Mouse (Mus musculus) fibroblast of lung, adult 2 months (primary cell): Measurements from ENCODE around the gene Hoxd9.

Experiments
- DNase-seq: peaks from one replicate; pipeline ENCODE4 v3.0.0-alpha.2; 2011; ENCODE audit warnings: low read depth

Hoxd9 gene

GRCm38 (mm10) chr2:74698201-74699052 lies 900 bp downstream of the Hoxd9 start:
- DNase-seq = no peak

- DNase-seq = no peak
Measured at GRCm38 (mm10) chr2:74699053-74699430, 1.5 kb downstream of the Hoxd9 start.

DNA sequence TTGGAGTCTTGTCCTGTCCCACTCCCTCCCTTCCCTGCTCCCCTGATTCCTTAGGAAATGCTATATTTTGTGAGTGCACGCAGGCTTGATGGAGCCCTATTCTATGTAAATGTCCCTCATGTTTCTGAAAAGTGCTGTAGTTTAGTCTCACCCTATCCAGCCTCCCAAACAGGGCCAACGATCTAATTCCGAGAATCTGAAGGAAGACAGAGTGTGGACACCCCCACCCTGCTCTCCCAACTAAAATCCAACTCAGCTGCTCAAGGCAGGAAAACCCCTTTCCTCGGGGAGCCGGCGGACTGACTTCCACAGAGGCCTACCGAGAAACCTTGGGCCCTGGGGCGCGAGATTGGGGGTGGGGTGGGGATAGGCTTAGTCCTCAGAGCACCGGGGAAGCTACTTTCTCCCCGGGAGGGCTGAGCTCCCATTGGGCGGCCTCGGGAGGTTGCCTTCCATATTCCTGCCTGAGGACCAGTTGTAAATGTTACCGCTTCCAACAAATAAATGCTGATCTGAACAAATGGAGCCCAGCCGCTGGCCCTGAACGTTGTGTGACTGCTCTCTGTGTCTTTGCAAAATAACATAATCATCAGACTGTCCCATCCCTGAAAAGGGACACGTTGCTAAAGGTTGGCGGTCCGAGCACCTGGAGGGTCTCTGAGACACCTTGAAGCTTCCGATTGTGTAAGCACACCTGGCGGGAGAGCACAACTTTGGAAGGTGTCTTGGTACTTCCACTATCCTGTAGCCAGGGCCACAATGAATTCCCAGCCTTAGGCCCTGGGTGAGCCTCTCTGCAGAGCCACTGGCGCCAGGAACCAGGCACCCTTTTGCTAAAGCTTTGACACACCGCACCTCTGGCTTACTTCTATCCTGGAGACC lies 2.4 kb downstream of the Hoxd9 start:
- no peak for DNase-seq

- no peak for DNase-seq
Measured at GRCm38 (mm10) chr2:74700546-74701112, 3.1 kb downstream of the Hoxd9 start.

GRCm38 (mm10) chr2:74701949-74702819 lies 4.7 kb downstream of the Hoxd9 start:
- peak; percentile 10 for DNase-seq

DNA sequence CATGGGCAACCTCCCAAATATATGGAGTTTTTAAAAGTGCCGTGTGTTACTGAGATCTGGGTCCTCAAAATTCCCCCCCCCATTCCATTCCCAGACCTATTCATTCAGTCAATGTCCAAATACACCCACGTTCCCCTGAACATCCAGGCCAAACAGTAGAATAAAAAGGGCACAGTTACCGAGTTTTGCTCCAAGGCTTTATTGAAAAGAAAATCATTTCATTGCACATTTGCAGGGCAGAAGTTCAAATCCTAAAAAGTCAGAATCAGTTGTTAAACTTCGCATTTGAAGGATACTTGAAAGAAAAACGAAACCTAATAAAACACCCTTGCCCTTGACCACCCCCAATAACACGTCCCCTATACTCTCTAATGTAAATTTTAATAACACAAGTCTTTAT lies 5.3 kb downstream of the Hoxd9 start:
- DNase-seq = no peak

DNA sequence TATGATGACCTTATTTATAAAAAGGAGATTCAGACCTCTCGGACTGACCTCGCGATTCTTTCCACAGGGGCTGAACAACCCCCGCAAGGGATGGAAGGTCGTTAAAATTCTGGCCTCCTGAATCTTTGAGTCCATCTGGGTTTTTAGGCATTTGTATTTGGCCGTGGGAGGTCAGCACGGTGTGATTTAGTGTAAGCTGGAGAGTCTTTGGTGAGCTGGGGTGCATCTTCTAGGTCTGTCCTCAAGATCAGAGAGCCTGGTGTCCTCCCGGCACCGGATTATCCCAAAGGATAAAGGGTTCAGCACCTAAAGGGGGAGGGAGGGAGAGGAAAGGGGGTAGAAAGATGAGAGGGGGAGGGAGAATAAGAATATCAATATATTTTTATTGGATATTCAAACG lies 5.8 kb downstream of the Hoxd9 start:
- DNase-seq = no peak

DNA sequence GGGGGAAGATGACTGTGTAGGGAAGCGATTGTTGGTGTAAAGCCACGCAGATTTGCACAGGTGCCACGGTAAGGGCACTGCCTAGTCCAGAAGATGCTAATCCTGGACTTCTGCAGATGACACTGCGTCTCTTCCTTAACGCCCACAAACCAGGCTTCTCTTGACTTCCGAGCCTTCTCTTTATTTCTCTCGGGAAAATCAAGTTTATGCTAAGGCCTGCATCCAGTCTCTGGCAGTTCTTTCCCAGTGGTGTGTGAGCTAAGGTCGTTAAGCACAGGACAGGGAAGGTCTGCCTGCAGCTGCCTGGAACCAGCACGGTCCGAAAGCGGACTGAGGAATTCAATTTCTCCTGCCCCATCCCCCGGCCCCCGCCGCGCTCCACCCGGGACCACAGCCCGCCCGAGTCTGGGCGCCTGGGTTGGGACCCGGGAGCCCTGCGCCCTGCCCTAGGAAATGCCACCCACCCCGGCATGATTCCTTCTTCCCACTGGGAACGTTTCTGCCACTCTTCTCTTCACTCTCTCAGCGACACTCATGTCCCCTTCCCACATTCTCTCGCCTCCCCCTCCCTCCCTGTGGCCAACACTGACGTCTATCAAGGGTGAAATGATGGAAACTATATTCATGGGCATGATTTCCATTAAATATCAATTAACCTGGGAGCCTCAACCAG lies 6.3 kb downstream of the Hoxd9 start:
- no peak for DNase-seq

DNA sequence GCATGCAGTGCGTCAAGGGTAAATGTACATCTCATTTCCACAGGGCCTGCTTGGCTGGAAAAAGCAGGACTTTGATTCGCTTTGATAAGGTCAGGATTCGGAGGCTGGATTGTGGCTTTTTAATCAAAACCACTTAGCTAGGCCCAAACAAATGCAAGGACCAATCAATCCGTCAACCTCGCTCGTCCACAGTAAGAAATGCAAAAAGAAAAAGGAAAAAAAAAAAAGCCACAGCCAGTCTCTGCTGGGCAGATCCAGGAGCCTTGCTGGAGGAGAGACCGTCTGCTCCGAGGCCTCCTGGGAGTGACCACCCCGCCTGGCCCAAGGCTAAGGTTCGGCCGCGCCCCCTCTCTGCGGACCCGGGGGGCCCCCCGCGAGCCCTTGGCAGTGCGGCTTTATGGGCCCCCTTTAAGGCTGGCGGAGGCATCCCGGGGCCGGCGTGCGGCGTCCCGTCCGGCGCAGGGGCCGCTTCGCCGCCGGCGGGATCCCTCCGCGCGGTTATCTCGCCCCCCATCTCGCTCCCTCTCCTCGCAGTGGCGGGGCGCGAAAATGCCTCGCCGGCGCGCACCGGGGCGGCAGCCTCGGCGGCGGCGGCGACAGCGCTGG lies 7.0 kb downstream of the Hoxd9 start, which contains the start of gene Hoxd8:
TSS of gene Hoxd8 (plus strand) at position 223 of the 606 bp plus-strand sequence.
- no peak for DNase-seq

GRCm38 (mm10) chr2:74704999-74705466 lies 7.5 kb downstream of the Hoxd9 start:
- DNase-seq = no peak

DNA sequence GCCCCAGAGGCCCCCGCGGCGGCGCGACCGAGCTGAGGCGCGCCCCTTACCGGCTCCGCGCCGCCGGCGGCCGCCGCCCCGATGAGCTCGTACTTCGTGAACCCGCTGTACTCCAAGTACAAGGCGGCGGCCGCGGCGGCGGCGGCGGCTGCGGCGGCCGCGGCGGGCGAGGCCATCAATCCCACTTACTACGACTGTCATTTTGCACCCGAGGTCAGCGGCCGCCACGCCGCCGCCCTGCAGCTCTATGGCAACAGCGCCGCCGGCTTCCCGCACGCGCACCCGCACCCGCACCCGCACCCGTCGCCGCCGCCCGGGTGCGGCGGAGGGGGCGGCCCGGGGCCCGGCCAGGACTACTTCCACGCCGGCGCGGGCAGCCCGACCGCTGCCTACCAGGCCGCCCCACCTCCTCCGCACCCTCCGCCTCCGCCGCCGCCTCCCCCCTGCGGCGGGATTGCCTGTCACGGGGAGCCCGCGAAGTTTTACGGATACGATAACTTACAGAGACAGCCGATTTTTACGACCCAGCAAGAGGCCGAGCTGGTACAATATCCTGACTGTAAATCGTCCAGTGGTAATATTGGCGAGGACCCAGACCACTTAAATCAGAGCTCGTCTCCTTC lies 8.1 kb downstream of the Hoxd9 start:
- no peak for DNase-seq

- DNase-seq = no peak
Measured at GRCm38 (mm10) chr2:74706393-74706960, 8.9 kb downstream of the Hoxd9 start.

DNA sequence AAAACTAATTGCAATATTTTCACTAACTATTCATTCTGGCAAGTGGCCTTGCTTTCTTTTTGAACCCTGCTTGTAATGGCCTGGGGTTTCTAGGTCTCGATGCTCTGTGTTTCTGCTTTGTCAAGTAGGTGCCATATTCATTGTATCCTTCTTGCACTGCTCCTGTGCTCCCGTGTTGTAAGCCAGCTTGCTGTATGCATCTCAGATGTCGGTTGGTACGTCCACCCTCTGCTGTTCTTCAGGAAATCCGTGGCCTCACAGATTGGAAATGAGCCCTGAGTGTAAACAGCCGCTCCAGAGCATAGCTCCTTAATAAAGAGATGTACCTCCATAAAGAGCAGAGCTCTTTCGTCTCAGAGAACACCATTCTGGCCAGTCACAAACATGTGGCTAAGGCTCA lies 10.1 kb downstream of the Hoxd9 start:
- no peak for DNase-seq

DNA sequence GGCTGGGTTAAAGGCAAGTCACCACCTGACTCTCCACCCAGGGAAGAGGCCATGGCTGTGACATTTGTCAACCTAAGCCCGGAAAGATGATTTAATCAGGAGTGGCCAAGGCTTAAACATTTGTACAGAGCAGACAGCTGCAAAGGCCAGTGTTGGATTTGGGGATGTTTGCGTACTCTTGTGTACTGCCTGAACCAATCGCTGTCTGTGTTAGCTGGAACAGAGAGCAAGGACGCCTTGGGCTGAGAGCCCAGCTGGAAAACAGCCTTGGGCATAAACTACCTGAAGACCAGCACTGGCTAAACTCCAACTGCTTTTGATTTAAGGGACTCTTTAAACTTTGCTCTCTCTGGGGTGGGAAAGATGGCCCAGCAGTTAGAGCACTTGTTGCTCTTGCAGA lies 11.1 kb downstream of the Hoxd9 start:
- DNase-seq = no peak

GRCm38 (mm10) chr2:74709465-74710419 lies 12.2 kb downstream of the Hoxd9 start:
- no peak for DNase-seq

GRCm38 (mm10) chr2:74710929-74711543 lies 13.5 kb downstream of the Hoxd9 start:
- DNase-seq = no peak

DNA sequence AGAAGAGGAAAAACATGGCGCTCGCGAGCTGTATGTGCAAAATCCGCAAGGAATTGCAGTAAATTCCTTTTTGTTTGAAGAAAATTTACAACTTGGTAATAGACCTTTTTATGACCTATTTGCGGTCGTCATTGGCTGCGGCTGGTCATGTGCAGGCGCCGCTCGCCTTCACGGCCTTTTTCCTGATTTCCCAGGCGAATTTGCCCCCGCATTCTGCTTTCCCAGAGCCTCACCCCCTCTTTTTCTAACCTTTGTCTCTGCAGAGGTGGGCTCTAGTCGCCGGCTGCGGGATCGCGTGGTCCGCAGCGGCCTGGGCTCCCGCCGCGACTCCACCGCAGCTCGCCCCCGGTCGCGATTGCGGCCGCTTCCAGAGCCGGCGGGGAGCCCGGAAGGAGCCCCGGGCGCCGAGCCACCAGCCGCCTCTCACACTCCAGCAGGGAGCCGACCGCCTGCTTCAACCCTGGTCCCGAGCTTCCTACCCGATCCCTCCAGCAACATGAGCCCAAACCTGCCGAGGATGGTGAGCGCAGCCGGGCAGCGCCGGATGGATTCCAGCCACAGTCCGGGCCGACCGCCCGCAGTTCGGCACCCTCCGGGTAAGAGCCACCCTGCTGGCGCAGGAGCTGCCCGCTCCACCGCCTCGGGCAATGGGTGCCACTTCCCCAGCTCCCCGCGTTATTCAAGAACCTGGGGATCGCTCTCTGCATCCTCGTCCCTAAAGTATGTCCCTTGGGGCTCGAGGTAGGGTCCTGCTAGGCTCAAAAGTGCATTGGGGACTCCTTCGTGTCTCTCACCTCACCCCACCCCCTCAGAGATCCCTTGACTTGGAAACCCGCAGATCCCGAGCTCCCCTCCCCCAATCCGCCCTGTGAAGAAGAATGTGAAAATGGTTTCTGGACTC lies 14.4 kb downstream of the Hoxd9 start, which contains the start of the genes Hoxd3 and Hoxd4:
TSS of gene Hoxd3 (plus strand) at position 207 of the 901 bp plus-strand sequence.
TSS of gene Hoxd4 (plus strand) at position 209 of the 901 bp plus-strand sequence.
- no peak for DNase-seq
